Mouse (Mus musculus) thymus, postnatal 14 days (tissue): ENCODE data around the gene Phf14.
"Not testable (repeated sequence)": the region's sequence is repeated elsewhere in the genome, so short reads cannot be mapped to it uniquely, and the experiment has no call there.

Experiments
- DNase-seq: peaks from one replicate; pipeline ENCODE4 v3.0.0; 2021

The Phf14 gene

DNA sequence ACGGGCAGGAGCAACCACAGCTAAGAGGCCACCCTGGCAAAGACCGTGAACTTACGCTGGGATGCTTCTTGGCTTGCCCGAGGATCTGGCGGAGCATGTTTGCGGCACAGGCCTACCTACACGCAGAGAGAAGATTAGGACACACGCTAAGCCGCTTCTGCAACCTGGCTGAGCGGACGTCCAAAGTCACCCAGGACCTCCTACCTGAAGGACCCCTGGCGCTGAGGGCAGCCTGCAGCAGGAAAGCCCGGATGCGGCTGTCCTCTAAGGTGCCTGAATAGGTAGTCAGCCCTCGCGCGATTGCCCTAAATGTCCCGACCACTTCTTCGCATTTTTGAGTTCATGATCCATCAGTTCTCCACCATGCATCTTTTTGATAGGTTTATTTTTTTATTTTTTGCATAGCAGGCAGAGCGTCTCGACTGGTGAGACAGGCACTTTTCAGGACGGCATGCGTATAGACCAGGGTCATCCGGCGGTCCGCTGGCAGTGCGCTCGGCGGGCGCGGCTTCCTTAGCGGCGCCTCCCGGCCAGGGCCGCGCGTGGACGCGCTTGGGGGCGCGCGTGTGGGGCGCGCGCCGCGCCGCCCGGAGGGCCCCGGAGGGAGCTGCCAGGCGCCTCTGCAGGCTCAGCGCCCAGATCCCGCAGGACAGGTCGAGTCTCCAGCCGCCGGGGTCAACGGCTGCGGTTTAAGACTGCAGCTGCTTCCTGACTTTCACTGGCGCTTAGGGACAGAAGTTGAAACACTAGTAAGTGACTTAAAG lies at the start of gene Phf14, which contains the start of gene Ndufa4:
Gene Phf14 (plus strand): TSS at position 541 of the 764 bp plus-strand sequence.
Gene Ndufa4 (minus strand): TSS at position 229 of the 764 bp plus-strand sequence.
- DNase-seq: peak; percentile 88

DNA sequence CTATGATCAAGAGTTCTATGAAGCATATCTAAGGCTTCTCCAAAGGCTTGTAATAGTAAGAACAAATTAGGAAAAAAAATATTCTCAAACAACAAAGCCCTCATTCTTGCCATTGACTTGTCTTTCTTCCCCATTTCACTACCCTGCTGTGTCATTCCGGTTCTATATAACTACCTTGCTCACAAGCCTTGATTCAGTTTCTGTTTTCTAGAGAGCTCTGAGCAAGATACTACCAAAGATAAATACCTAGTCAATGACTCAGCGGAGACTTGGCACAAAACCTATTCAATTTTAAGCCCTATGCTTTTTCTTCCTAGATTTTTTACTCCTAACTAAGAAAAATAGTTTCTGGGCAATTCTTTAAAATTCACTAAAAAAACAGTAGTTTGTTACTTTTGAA lies 32.2 kb upstream of the Phf14 start:
- not testable (repeated sequence) for DNase-seq

DNA sequence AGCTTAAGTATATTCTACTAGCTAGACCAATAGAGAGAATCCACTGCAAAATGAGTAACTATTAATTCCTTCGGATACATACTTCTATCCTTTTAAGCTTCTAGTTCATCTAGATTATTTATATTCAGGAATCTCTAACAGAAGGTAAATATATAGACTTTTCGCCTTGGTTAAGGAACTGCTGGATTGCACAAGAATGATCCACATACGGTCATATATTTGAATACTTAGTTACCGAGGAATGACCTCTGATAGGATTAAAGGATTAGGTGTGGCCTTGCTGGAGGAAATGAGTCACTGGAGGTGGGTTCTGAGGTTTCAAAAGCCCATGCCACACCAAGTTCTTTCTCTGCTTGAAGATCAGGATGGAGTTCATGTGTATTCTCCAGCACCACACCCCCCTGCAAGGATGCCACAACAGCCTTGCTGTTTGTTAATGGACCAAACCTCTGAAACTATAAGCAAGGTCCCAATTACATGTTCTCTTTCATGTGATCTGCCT lies 6.7 kb upstream of the Phf14 start:
- DNase-seq: no peak

DNA sequence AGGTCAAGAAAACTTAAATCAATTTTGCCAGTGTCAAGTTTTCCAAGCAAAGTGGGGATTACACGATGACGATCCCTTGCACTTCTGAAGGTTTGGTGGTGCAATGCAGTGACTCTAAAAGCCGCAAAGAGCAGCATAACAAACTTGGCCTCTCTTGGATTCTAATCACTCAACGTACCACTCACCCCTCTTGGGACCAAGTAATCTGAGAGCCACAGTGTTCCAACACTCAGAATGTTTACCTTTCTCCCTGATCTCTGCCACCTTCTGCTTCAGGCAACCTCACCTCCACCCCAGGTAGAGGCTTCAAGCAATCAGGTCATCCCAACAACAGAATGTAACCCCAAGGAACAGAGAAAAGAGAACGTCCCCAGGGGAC lies 730 bp upstream of the Phf14 start:
- no peak for DNase-seq

DNA sequence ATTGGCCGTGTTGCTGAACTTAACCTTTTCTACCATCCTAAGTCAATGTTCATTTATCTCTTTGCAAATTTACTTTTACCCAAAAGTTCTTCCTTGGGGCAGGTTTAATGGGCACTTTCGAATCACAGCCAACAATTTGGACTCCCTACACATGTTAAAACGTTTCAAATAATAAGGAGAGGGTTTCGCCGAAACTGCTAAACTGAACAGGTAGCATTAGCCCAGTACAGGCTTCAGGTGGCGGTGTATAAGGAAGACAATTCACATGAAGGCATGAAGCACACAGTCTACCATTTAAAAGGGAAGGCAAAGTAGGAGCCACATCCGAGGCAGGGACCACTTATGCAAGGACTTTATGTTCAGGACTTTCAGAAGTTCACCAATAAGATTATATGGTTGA lies 561 bp downstream of the Phf14 start:
- peak; percentile 21 for DNase-seq

DNA sequence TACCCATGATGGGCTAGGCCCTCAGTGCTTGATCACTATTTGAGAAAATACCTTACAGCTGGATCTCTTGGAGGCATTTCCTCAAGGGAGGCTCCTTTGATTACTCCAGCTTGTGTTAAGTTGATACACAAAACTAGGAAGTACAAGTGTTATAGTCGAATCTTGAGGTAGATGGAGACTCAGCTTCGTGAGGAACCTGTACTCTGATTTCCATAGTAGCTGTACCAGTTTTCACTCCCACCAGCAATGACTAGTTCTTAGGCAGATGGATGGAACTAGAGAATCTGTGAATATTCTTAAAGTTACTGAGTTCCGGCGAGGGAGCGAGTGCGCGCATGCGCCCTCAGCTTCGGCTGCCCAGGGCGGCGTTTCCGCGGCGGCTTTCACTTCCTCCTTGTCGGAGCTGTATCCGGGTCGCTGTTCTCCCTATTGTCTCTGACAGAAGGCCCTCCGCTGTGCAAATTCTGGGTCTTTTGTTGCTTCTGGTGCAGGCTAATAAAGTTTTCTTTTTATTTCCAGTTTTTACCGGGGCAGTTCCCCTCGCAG lies 18.0 kb downstream of the Phf14 start:
- DNase-seq: peak; percentile 92

DNA sequence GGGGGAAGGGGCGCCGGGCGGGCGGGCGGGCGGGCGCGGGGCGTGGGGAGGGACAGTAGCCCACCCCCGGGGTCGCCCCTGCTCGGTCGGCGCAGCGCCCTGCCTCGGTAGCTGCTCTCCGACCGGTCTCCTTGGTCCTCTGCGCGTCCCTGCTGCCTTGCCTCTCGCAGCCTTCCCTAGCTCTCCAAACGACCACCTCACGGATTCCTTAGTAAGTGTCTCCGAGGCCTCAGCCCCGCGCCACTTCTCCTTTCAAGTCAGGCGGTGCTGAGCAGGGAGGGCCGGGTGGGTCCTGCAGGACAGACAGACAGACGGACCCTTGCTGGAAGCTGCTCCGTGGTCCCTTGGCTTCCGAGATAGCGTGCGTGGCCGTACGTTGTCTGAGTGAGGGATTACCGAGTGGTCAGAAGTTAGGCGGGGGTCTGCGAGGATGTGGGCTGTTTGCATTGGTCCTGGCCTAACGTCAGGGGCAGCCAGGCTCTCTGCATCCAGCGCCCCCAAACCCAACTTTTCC lies 18.5 kb downstream of the Phf14 start:
- DNase-seq: peak; percentile 54

DNA sequence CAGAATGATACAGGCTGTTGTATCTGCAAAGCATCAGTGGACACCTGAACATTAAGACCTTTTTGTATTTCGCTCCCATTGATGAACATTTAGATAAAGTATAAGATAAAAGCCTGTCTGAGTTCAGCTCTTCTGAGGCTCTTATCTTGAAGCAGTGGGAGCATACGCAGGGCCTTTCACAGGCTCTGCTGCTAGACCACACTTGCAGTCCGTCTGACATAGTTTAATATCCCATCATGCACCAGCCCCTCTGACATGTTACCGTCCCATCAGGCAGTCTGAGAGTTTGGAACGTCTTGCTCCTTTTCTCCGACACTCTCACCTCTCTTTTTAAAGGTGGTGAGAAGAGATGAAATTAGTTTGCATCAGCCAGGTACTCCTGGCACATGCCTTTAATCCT lies 19.9 kb downstream of the Phf14 start:
- DNase-seq: no peak

DNA sequence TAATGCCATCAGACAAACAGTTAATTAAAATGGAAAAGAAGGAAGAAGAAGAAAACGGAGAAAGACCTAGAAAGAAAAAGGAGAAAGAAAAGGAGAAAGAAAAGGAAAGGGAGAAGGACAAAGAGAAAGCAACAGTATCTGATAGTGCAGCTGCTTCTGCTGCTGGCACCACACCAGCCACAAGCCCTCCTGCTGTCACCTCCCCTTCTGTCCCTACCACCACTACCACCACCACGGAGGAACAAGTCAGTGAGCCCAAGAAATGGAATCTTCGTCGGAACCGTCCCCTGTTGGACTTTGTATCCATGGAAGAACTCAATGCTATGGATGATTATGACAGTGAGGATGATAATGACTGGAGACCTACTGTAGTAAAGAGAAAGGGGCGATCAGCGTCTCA lies 25.8 kb downstream of the Phf14 start:
- no peak for DNase-seq

DNA sequence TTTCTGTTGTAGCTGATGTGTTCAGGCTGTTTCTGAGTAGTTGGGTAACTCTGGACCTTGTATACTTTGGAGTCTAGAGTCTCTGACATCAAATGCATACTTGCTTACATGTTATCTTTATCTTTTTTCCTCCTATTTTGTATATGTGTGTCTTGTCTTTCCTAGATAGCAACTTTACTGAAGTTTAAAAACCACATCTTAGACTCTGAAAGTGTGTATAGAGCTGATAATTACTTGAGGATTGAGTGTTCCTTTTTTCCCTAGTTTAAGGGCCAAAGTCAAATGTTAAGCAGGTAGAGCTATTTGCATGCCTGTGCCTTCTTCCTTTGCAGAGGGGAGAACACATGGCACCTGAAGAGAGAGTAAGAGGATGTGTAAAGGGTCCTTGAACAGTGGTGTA lies 33.3 kb downstream of the Phf14 start:
- no peak for DNase-seq

DNA sequence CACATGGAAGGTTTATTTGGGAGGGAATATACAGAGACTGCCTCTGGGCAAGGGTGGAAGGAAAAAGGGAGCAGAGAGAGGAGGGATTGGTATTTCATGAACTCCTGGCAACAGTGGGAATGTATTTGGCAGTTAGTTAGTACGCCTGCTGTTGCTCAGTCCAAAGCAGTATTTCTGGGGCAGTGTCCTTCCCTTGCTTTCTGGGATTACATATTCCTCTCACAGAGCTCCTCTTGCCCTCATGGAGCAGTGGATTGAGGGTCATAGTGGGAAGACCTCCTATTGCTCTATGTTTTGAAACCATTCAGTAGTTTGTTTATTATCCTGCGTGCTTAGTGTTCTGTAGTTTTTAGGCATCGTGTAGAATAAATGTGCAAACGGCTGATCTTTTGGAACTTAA lies 34.5 kb downstream of the Phf14 start:
- no peak for DNase-seq

DNA sequence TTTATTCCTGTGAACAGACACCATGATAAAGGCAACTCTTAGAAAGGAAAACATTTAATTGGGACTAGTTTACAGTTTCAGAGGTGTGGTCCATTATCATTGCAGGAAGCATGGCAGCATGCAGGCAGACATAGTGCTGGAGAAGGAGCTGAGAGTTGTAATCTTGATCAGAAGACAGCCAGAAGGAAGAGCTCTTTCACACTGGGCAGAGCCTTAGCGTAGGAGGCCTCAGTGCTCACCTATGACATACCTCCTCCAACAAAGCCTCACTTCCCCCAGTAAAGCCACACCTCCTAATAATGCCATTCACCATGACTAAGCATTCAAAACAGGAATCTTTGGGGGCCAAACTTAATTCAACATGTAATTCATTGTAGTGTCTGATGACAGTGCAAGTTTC lies 40.5 kb downstream of the Phf14 start:
- no peak for DNase-seq

DNA sequence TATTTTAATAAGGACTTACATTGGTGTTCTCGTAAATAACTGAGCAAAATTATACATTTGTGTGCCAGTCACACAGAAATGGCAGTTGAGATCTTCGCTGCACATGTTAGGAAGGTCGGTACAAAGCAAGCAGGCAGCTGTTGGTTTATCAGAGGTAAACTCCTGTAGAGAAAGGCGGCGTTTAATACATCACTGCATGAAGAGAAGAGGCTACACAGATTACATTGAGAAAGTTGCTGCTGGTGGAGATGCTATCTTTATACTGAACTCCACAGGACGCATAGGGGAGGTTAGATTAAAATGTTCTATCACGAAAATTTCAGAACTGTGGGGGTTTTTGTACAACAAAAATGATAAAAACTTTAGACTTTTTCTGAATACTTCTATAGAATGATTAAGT lies 52.6 kb downstream of the Phf14 start:
- no peak for DNase-seq

DNA sequence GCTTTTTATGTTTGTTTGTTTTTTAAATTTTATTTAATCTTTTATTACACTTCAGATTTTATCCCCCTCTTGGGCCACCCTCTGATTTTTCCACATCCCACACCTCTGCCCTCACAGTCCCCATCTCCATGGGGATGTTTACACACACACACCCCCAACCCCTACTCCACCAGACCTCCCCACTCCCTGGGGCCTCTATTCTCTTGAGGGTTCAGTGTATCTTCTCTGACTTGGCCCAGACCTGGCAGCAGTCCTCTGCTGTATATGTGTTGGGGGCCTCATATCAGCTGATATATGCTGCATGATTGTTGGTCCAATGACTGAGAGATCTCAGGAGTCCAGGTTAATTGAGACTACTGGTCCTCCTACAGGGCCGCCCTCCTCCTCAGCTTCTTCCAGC lies 86.2 kb downstream of the Phf14 start:
- DNase-seq: no peak

DNA sequence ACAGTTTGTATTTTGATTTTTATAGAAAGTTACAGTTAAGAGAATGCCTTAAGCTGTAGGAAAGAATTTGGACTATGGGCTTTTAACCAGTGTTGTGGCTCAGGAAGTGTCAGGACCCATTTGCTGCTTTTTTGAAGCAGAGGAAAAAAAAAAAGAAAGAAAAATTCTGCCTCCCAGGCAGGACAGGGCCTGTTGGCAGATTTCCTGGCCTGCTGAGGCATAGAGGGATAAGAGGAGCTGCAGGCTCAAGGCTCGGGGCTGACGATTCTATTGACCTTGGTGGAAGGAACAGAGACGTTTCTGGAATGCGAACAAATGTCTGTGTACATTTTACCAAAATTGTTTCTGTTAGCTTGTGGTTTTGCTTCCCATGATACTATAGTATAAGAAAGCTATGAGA lies 91.0 kb downstream of the Phf14 start:
- DNase-seq: no peak

DNA sequence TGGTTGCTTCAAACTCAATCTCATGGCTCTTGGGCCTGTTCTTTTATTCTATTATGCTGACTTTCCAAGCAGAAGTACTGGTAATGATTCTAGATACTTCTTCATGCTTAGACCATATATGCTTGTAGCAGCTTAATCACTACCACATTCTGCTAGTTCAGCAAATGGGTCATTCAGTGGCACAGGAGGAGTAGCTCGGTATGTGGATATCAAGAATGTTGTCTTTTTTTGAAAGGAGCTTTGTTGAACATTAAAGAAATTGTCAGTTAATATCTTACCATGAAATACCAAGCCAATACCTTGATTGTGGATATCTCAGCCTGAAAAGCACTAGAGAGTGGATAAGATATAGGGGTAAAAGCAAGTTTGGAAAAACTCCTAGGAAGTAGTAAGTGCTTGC lies 91.9 kb downstream of the Phf14 start:
- DNase-seq: no peak

DNA sequence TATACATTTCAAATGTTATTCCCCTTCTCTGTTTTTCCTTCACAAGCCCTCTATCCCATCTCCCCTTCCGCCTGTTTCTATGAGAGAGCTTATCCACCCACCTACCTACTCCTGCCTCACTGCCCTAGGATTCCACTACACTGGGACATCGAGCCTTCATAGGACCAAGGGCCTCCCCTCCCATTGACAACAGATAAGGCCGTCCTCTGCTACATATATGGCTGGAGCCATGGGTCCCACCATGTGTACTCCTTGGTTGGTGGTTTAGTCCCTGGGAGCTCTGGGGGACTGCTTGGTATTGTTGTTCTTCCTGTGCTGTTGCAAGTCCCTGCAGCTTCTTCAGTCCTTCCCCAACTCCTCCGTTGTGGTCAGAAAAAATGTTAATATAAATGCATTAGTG lies 97.8 kb downstream of the Phf14 start:
- DNase-seq: no peak

DNA sequence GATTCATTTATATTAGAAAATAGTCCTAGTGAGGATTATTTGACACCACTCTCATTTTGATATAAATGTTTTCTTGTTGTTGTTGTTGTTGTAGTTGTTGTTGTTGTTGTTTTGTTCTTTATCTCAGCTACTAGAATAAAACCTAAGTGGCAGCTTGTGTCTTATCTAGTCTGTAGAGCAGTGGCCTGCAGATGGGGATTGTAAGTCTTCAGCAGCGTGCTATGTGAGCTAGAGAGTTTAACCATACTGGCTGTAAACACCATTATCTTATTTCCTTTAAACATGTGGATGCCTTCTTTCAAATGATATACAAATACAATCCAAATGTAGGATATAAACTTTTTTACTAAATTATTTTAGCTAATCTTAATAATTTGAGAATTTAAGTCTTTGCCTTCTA lies 98.4 kb downstream of the Phf14 start:
- no peak for DNase-seq

DNA sequence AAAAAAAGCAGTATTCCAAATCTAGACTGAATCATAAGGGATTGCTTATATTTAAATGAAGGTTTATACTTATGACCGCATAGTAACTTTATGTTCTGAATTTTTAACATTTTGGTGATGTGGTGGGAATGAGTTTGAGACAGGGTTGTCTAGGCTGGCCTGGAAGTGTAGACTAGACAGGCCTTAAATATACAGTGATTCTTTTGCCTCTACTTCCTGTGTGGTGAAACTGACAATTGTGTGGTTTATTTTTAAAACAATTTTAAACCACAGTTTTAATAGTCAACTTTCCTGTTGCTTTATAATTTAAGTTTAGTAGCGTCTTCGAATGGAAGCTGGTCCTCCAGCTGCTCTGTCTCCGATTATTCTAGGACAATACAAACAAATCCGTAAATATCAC lies 104.5 kb downstream of the Phf14 start:
- DNase-seq: no peak

DNA sequence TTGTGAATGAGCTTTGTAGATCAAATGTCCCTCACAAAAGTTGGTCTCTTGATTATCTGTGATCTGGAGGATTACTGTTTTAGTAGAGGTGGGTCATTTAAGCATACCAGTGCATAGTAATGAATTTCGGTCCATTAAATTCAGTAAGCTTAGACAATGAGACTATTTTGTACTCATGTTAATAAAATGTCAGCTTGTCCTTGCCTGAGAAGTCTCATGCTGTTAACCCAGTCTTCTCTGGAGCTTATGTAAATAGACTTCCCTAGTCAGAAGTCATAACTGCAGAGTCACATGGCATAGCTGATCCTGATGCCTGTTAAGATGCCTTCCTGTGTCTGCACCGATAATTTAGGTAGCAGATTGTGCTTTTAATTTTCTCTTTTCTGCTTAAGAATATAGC lies 106.4 kb downstream of the Phf14 start:
- no peak for DNase-seq

DNA sequence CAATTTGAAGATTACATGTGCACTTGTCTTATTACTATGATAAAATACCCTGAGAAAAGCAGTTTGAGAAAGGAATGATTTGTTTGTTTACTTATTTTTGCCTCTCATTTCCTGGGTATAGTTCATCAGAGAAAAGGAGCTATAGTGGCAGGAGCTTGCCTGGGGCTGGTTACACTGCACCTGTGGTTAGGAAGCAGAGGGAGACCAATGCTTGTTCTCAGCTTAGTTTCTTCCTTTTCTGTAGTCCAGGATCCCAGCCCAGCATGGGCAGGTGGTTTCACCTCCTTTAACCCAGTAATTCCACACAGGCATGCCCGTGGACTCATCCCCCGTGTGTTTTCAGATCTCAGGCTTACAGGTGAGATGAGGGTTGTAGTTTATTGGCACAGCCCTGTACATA lies 107.1 kb downstream of the Phf14 start:
- DNase-seq: no peak

DNA sequence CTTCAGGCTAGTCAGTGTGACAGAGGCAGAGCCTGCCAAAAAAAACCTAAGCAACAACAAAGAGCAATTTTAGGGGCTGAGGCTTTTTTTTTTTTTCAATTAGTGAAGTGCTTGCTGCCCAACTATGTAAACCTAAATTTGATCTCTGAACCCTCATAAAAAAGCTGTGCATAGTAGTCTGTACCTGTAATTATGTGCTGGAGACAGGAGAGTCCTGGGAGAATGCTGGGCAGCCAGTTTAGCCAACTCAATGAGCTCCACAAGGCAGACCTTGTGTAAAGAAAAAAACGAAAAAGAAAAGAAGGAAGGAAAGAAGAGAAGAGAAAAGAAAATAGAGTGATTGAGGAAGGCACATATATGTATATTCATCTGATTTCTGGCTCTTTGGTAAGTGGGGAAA lies 112.1 kb downstream of the Phf14 start:
- DNase-seq: no peak

DNA sequence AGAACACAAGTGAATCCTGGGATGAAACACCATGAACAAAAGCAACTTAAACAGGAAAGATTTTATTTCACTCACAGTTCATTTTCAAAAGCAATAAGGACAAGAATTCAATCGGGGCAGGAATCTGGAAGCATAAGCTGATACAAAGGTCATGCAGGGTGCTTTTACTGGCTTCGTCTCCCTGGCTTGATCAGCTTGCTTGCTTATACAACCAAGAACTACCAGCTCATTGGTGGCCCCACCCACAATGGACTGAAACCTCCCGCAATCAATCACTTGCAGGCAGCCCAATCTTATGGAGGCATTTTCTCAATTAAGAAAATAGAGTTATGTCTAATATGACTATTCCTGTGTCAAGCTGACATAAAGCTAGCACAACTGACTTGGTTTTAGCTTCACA lies 112.5 kb downstream of the Phf14 start:
- DNase-seq: no peak

DNA sequence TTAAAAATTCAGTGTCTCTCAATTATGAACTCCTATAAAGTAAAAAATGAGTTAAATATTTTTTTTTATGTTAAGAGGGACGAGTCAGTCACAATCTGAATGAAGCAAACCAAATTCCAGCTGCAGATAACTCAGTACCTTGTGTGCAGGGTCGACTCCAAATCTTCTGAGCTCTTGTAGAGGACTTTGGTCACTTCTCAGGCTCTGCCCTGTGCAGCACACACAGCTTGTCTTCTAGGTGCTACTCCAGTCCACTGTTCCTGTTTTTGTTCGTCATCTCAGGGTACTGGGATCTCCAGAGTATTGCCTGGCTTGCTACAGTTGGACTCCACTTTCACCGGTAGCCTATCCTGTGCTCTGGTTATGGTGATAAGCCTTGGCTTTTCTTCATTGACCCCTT lies 113.1 kb downstream of the Phf14 start:
- no peak for DNase-seq

DNA sequence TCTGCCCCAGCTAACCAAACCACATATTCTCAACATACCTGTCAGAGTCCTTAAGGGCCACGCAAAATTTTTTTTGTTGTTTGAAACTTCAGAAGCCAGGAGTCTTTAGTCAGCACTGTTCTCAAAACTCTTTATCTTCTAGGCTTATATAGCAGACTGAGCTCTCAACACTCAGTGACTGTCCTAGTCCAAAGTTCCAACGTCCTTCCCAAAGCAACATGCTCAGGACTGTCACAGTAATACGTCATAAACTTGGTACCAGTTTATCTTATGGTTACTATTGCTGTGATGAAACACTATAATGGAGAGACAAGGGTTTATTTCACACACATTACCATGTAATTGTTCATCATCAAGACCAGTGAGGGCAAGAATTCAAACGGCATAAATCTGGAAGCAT lies 113.9 kb downstream of the Phf14 start:
- no peak for DNase-seq
